Mouse (Mus musculus) heart, postnatal 0 days (tissue): Measurements from ENCODE around the gene Igsf21. TPM values are rescaled to one million over a fixed set of nuclear protein-coding genes. Genes with fewer than 3 reads are reported as not detected.
A peak's percentile ranks its signal among the peaks of the same experiment; 100 is the strongest.

Source experiments
- ATAC-seq: fragments of 200-750 bp; cut with Nextera tagmentation; 2 replicates; pipeline ENCODE4 v1.8.0; 2017; ENCODE audit warnings: low read depth, moderate number of reproducible peaks, moderate library complexity; ENCODE audit not compliant: insufficient read depth
- DNase-seq: peaks from one replicate; pipeline ENCODE4 v3.0.0-alpha.2; 2016; ENCODE audit warnings: low spot score
- H3K27ac ChIP-seq: fragments of 300-500 bp; sonication (generic); 2 replicates; pipeline ENCODE4 v1.5.1; 2014; ENCODE audit warnings: low read depth, mild to moderate bottlenecking
- H3K27me3 ChIP-seq: fragments of 300-500 bp; sonication (generic); 2 replicates; pipeline ENCODE4 v1.6.1; 2014; ENCODE audit warnings: low read length, mixed read lengths; ENCODE audit not compliant: control insufficient read depth, insufficient read depth
- H3K36me3 ChIP-seq: fragments of 300-500 bp; sonication (generic); replicated peaks from 2 replicates; pipeline ENCODE4 v1.6.1; 2014; ENCODE audit warnings: low read length, mixed read lengths; ENCODE audit not compliant: control insufficient read depth, insufficient read depth
- H3K4me1 ChIP-seq: fragments of 300-500 bp; sonication (generic); 2 replicates; pipeline ENCODE4 v1.6.1; 2014; ENCODE audit warnings: antibody characterized with exemption; ENCODE audit not compliant: control insufficient read depth, insufficient read depth
- H3K4me2 ChIP-seq: fragments of 300-500 bp; sonication (generic); 2 replicates; pipeline ENCODE4 v1.6.1; 2014; ENCODE audit warnings: low read depth, mild to moderate bottlenecking, low read length, moderate library complexity
- H3K4me3 ChIP-seq: fragments of 300-500 bp; sonication (generic); 2 replicates; pipeline ENCODE4 v1.5.1; 2014; ENCODE audit warnings: low read depth, low read length
- H3K9ac ChIP-seq: fragments of 300-500 bp; sonication (generic); replicated peaks from 2 replicates; pipeline ENCODE4 v1.6.1; 2014; ENCODE audit warnings: low read depth, low read length, mixed read lengths
- H3K9me3 ChIP-seq: fragments of 300-500 bp; sonication (generic); replicated peaks from 2 replicates; pipeline ENCODE4 v1.6.1; 2016; ENCODE audit warnings: low read length; ENCODE audit not compliant: control insufficient read depth
- CTCF ChIP-seq: IDR thresholded peaks from 2 replicates; pipeline ENCODE4 v1.5.1; 2016; ENCODE audit warnings: antibody characterized with exemption, control low read depth, low read depth
- EP300 ChIP-seq: IDR thresholded peaks from 2 replicates; pipeline ENCODE4 v1.6.1; 2016; ENCODE audit warnings: antibody characterized with exemption, low read depth
- WGBS: fragments of 180-500 bp; shearing (Covaris S2); extraction: QIAGEN DNeasy Blood & Tissue Kit; methylation state at CpG from one replicate; pipeline ENCODE4 v1.1.7; 2014; 5-methylcytosine and 5-hydroxymethylcytosine counted together
- polyA plus RNA-seq: library from polyadenylated mRNA; unstranded; fragments of >200 nt; fragmentation: Nextera tagmentation; extraction: Ambion mirVana; gene quantifications from 2 replicates; pipeline ENCODE4 v1.2.1, GENCODE M21; 2015
- total RNA-seq: library from RNA; depleted of rRNA; stranded (reverse); fragments of >200 nt; gene quantifications from 2 replicates; pipeline ENCODE4 v1.2.3, GENCODE M21; 2014; ENCODE audit warnings: low replicate concordance

The Igsf21 gene
- total and polyA plus RNA-seq, 2 experiments from 2014 or later, result 0.05 TPM; not detected in 1

DNA sequence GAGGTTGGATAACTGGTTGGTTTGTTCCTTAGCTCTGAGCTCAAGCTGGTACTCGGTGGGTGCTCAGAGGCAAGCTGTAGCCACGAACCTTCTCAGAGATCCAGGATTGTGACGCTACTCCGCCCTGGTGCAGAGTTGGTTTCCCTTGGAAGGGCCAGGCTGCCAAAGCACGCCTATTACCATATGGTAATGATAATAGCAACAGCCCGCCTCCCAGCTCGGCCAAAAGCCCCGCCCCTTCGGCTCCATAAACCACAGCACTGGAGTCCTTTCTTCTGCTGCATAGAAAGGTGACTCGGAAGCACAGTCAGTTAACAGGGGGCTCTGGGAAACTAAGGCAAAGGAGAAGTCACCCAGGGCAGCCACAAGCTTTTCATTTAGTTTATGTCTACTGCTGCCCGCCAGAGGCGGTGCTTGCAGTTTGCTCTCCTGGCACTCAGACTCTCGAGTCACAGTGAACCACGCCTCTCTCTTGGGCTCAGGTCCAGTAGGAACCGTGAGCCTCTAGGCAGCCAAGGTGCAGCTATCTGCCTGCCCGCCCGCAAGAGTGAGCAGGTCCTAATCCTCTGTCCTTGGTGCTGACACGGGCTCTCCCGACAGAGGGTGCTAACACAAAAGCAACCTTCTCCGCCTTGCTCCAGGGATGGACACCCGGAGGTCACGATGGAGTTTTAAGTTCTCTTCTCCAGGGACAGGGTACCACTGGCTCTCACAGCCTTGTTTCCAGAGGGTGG lies 2.6 kb upstream of the Igsf21 start:
- Histone ChIP-seq H3K27ac (no peak overlapping the region), H3K27me3 (peaks cover 65% of the 10 kb centered on the region), H3K4me1 (no peaks in the 10 kb centered on the region), H3K36me3 (no peaks in the 10 kb centered on the region), H3K4me3 (no peak overlapping the region), H3K9ac (no peak overlapping the region), H3K9me3 (no peaks in the 10 kb centered on the region), H3K4me2 (no peak overlapping the region)
- no peak for ATAC-seq
- TF ChIP-seq EP300, result no peak
- TF ChIP-seq CTCF, result peak; percentile 35; the same call in 1 of the 2 replicates
- peak; percentile 13 for DNase-seq
- 8% methylated on average over 22 of the region's 22 CpGs for WGBS

DNA sequence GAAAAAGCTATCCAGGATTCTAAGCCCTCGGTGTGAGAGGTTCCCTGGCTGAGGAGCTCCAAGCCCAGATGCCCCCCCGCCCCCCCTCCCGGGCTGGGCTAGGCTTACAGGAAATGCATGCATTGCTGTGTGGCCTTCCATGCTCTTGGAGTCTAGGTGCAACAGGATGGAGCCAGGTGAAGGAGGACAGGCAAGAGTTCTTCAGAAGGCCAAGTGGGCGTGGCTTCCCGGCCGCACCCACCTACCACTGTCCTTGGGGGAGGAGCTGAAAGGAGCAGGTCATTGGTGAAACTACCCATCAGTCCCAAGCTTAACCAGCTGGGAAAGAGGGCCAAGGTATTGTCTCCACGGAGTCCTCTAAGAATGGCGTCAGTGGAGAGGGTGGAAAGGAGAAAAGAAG lies 1.8 kb upstream of the Igsf21 start:
- Histone ChIP-seq H3K36me3 (no peaks in the 10 kb centered on the region), H3K27ac (no peak overlapping the region), H3K9ac (no peak overlapping the region), H3K4me2 (no peak overlapping the region), H3K4me1 (no peaks in the 10 kb centered on the region), H3K9me3 (no peaks in the 10 kb centered on the region), H3K27me3 (peaks cover 73% of the 10 kb centered on the region), H3K4me3 (no peak overlapping the region)
- WGBS, result 4% methylated on average over 8 of the region's 8 CpGs
- DNase-seq, result no peak
- TF ChIP-seq CTCF (no peak), EP300 (no peak)
- ATAC-seq, result no peak

DNA sequence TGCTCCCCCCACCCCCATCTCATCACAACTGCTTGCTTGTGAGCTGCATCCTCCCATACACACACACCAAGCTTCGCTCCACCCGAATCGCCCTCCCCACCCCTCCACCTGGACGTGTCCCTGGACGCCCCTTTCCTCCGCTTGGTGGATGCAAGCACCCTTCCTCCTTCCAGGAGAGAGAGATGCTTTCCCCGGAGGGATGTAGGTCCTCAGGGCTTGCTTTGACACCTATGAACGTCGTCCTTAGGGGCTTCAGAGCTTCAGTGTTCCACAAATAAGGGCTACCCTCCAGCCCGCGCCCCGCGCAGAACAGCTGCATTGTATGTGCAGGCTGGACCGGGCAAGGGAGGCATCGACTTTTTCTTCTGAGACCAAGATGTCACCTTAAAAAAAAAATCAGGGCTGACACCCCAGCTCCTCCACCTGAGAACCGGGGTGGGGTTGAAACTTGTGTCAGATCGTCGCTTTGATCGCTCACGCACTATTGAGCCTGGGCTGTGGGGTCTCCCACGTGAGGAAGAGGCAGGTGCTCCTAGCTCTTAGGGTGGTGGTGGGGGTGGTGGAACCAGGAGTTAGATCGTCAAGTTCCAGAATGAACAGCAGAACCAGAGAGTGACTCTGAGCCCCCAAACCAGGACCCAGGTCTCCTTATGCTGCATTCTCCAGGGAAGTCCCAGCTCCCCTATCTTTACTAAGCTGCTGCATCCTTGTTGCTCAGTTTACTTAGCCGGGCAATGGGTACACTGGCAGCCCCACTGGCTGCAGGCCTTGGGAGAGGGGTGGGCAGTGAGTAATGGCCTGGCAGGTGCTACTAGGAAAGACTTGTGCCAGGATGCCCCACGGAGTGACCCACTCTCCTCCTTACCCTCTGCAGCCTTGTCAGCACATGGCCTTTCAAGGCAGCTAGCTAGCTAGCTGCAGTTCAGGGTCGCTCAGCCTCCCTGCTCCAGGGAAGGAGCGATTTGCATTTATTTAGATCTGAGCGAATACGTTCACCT lies 721 bp upstream of the Igsf21 start:
- DNase-seq (no peak), ATAC-seq (no peak)
- Histone ChIP-seq H3K4me2 (no peak overlapping the region), H3K27me3 (peaks cover 84% of the 10 kb centered on the region), H3K27ac (no peak overlapping the region), H3K9me3 (no peaks in the 10 kb centered on the region), H3K4me3 (no peak overlapping the region), H3K4me1 (no peaks in the 10 kb centered on the region), H3K9ac (no peak overlapping the region), H3K36me3 (no peaks in the 10 kb centered on the region)
- no peak for TF ChIP-seq CTCF
- TF ChIP-seq EP300, result no peak
- WGBS, result 10% methylated on average over 28 of the region's 28 CpGs

DNA sequence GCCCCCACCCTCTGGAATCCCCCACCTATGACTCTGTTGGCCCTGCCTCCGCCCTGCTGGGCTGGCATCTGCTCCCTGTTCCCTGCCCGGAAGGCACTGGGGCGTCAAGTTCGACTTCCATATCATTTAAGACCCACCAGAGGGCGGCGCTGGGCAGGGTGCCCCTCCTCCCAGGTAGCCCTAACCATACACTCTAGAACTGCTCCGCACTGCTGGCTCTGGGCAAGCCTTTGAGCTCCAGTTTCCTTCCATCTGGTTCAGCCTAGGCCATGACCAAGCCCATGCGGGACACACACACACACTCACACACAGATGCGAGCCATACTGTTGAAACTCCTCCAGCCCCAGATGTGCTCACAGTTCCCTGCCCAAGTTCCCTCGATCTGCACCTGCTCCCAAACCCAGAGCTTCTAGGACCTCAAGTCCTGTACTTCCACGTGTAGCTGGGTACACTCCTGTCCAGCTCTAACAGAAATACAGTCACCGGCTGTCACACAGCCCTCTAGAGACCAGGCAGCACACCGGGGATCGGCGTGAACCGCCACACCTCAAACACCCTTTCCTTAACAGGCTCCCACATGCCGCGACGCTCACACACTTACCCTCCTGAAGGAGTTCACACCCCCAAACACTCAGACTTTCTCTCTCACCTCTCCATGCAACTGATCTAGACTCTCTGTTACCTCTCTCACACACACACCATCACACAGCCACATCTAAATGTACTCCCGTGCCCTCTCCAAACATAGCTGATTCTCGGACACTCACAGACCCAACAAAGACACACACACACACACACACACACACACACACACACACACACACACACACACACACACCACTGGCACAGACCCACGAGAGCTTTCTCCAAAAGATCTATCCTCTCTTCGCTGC lies 1.1 kb downstream of the Igsf21 start:
- H3K4me1 ChIP-seq, result no peaks in the 10 kb centered on the region
- no peak for ATAC-seq
- H3K27me3 ChIP-seq, result peaks cover 83% of the 10 kb centered on the region

DNA sequence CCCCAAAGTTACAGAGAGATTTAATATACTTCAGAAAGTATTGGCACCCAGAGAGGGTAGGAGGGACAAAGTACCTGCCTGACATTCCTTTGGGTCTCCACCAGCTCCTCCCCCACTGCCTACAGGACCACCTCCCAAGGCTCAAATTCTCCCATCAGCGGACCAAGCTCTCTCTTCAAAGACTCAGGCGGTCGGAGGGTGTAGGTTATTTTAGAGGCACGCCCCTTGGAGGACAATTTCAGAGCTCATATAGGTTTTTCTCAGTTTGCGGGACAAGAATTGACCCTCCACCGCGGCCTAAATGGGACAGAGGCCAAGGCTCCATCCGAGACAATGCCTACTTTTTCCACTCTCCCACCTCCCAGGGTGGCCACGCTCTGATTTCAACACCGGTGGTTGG lies 1.7 kb downstream of the Igsf21 start:
- H3K4me3 ChIP-seq, result no peak overlapping the region
- H3K36me3 ChIP-seq, result no peaks in the 10 kb centered on the region
- H3K9me3 ChIP-seq, result no peaks in the 10 kb centered on the region
- no peaks in the 10 kb centered on the region for H3K4me1 ChIP-seq
- no peak overlapping the region for H3K4me2 ChIP-seq
- under 1% methylated on average over 10 of the region's 10 CpGs for WGBS
- DNase-seq (no peak), ATAC-seq (no peak)
- no peak for TF ChIP-seq CTCF
- TF ChIP-seq EP300, result no peak
- no peak overlapping the region for H3K9ac ChIP-seq
- H3K27me3 ChIP-seq, result peaks cover 79% of the 10 kb centered on the region
- H3K27ac ChIP-seq, result no peak overlapping the region

More for the DNA sequence above, 1.1 kb downstream of the Igsf21 start:
- Histone ChIP-seq H3K4me3 (peak overlapping the region; percentile 16; the same call in 1 of the 2 replicates), H3K27ac (no peak overlapping the region), H3K36me3 (no peaks in the 10 kb centered on the region), H3K9me3 (no peaks in the 10 kb centered on the region), H3K9ac (no peak overlapping the region), H3K4me2 (no peak overlapping the region)
- TF ChIP-seq EP300, result no peak
- TF ChIP-seq CTCF, result no peak
- no peak for DNase-seq
- 5% methylated on average over 22 of the region's 23 CpGs for WGBS
